Mouse (Mus musculus) lung, postnatal 0 days (tissue): ENCODE measurements at regions not wholly inside any gene's neighbourhood (a gene's known extent, or its start where the extent isn't known, plus 50 kb on each side); places are given as distances from the start of the nearest gene placed in this dataset.

Experiments used
- CTCF ChIP-seq: IDR thresholded peaks from 2 replicates; pipeline ENCODE4 v1.5.1; 2016; ENCODE audit warnings: antibody characterized with exemption, mild to moderate bottlenecking
- EP300 ChIP-seq: IDR thresholded peaks from 2 replicates; pipeline ENCODE4 v1.6.1; 2016; ENCODE audit warnings: antibody characterized with exemption, mild to moderate bottlenecking, control low read depth

DNA sequence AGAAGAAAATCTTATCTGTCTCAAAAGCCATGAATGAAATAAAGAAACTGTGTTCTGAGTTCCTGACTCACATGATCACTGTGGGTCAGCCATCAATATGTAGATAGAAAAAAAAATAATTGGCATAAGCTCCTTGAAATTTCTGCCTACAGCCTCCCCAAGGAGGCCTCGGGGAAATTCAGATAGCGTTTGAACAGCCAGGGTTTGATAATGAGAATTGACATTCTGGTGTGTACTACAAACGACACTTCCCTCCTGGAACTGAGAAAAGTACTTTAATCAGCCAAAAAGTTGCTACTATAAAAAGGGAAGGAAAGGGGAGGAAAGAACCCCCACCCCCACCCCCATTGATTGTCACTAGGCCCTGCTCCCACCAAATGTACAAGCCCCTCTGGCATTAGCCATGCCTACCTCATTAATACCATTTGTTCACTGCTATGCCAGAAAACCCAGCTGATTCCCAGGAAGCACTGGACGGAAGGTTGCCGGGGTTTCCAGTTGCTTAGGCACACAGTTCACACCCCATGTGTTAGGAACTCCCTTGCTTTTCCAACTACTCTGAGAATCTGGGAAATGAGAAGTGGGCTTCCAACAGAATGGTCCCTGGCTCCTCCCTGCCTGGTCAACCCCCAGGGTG lies 78.4 kb upstream of the Klf7 start:
- TF ChIP-seq EP300 (no peak), CTCF (no peak)
